Mouse (Mus musculus): ENCODE results near the gene Evc2.

Evc2 gene

GRCm38 (mm10) chr5:37338288-37338687, at the start of gene Evc2:
Gene Evc2 (plus strand): TSS chr5:37338499.
- DNase-seq: peak; percentile 12

- DNase-seq: peak; percentile 38
Observed at GRCm38 (mm10) chr5:37289236-37289635, 49.1 kb upstream of the Evc2 start.

GRCm38 (mm10) chr5:37290983-37291382, 47.3 kb upstream of the Evc2 start:
- no peak for DNase-seq

GRCm38 (mm10) chr5:37296717-37297116, 41.6 kb upstream of the Evc2 start:
- no peak for DNase-seq

GRCm38 (mm10) chr5:37298370-37298769, 39.9 kb upstream of the Evc2 start:
- no peak for DNase-seq

GRCm38 (mm10) chr5:37310026-37310425, 28.3 kb upstream of the Evc2 start:
- DNase-seq: no peak

- DNase-seq: no peak
Observed at GRCm38 (mm10) chr5:37312980-37313722, 25.1 kb upstream of the Evc2 start.

GRCm38 (mm10) chr5:37318715-37319114, 19.6 kb upstream of the Evc2 start:
- DNase-seq: no peak

GRCm38 (mm10) chr5:37320174-37320573, 18.1 kb upstream of the Evc2 start:
- DNase-seq: no peak

- no peak for DNase-seq
Observed at GRCm38 (mm10) chr5:37320761-37321160, 17.5 kb upstream of the Evc2 start.

- no peak for DNase-seq
Observed at GRCm38 (mm10) chr5:37326675-37327074, 11.6 kb upstream of the Evc2 start.

GRCm38 (mm10) chr5:37330449-37331132, 7.7 kb upstream of the Evc2 start:
- DNase-seq: no peak

GRCm38 (mm10) chr5:37331133-37331505, 7.2 kb upstream of the Evc2 start:
- no peak for DNase-seq

GRCm38 (mm10) chr5:37332066-37332465, 6.2 kb upstream of the Evc2 start:
- no peak for DNase-seq

- DNase-seq: no peak
Observed at GRCm38 (mm10) chr5:37335061-37335460, 3.2 kb upstream of the Evc2 start.

GRCm38 (mm10) chr5:37336485-37337105, 1.7 kb upstream of the Evc2 start, which contains the start of gene Evc:
Gene Evc (minus strand): TSS chr5:37336894.
- DNase-seq: peak; percentile 11

- DNase-seq: no peak
Observed at GRCm38 (mm10) chr5:37337696-37338095, 603 bp upstream of the Evc2 start.

GRCm38 (mm10) chr5:37343962-37344361, 5.7 kb downstream of the Evc2 start:
- no peak for DNase-seq

- no peak for DNase-seq
Observed at GRCm38 (mm10) chr5:37351791-37352190, 13.5 kb downstream of the Evc2 start.

- no peak for DNase-seq
Observed at GRCm38 (mm10) chr5:37354385-37354784, 16.1 kb downstream of the Evc2 start.

GRCm38 (mm10) chr5:37356027-37356426, 17.7 kb downstream of the Evc2 start:
- no peak for DNase-seq

GRCm38 (mm10) chr5:37362618-37363017, 24.3 kb downstream of the Evc2 start:
- DNase-seq: no peak

- DNase-seq: no peak
Observed at GRCm38 (mm10) chr5:37363284-37363683, 25.0 kb downstream of the Evc2 start.

- no peak for DNase-seq
Observed at GRCm38 (mm10) chr5:37365751-37366150, 27.5 kb downstream of the Evc2 start.

Measured in cerebellum, adult 9-11 months (tissue).